Mouse (Mus musculus) embryonic facial prominence, embryonic 10.5 days (tissue): ENCODE results near the gene Rab31. TPM values are rescaled to one million over a fixed set of nuclear protein-coding genes. Genes with fewer than 3 reads are reported as not detected.

Experiments used
- DNase-seq: peaks from one replicate; pipeline ENCODE4 v3.0.0-alpha.2; 2017; ENCODE audit warnings: low spot score
- H3K27ac ChIP-seq: fragments of 300-500 bp; sonication (generic); replicated peaks from 2 replicates; pipeline ENCODE4 v1.5.1; 2016; ENCODE audit warnings: mild to moderate bottlenecking
- H3K27me3 ChIP-seq: fragments of 300-500 bp; sonication (generic); replicated peaks from 2 replicates; pipeline ENCODE4 v1.6.1; 2016; ENCODE audit warnings: low read depth, mild to moderate bottlenecking; ENCODE audit not compliant: poor library complexity, severe bottlenecking
- H3K36me3 ChIP-seq: fragments of 300-500 bp; sonication (generic); replicated peaks from 2 replicates; pipeline ENCODE4 v1.6.1; 2016; ENCODE audit warnings: mild to moderate bottlenecking, moderate library complexity
- H3K4me1 ChIP-seq: fragments of 300-500 bp; sonication (generic); 2 replicates; pipeline ENCODE4 v1.6.1; 2016
- H3K4me3 ChIP-seq: fragments of 300-500 bp; sonication (generic); 2 replicates; pipeline ENCODE4 v1.5.1; 2016; ENCODE audit warnings: mild to moderate bottlenecking, moderate library complexity
- H3K9me3 ChIP-seq: fragments of 300-500 bp; sonication (generic); 2 replicates; pipeline ENCODE4 v1.6.1; 2016; ENCODE audit warnings: mild to moderate bottlenecking
- WGBS: fragments of 180-500 bp; shearing (Covaris S2); methylation state at CpG from one replicate; pipeline ENCODE4 v1.1.7; 2016; 5-methylcytosine and 5-hydroxymethylcytosine counted together
- polyA plus RNA-seq: library from polyadenylated mRNA; unstranded; fragments of >200 nt; fragmentation: Nextera tagmentation; extraction: Ambion mirVana; gene quantifications from 2 replicates; pipeline ENCODE4 v1.2.1, GENCODE M21; 2016

Rab31 gene
- polyA plus RNA-seq, 1 experiment from 2014 or later = 58.7 TPM

- DNase-seq = no peak
- 88% methylated on average over 6 of the region's 6 CpGs for WGBS
Observed at GRCm38 (mm10) chr17:65681516-65681915, 91.0 kb downstream of the Rab31 start.

DNA sequence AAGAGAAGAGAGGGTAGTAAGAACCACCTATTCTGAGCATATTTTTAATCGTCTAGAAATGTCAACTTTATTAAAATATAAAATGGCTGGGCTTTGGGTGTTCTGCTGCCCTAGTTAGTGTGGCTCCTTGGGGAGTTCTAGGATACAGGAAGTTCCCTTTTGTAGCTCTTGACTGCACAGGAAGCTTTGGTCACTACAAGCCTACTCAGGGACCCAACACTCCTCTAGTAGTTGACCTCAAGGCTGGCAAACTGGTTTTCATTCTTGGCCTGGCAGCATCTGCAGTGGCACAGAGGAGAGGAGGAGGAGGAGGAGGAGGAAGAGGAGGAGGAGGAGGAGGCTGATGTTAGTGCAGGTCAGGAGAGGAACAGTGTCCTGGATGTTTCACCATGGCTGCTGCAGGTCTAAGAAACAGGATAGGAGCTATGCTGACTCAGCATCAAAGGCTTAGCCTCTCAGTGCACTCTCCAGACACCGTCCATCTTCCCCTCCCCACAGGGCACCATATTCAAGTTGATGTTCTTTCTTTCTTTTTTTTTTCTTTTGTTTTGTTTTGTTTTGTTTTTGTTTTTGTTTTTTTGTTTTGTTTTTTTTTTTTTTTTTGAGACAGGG lies 91.6 kb downstream of the Rab31 start:
- no peaks in the 10 kb centered on the region for H3K27me3 ChIP-seq
- WGBS = 88% methylated on average over 2 of the region's 2 CpGs

More at GRCm38 (mm10) chr17:65681516-65681915, 91.0 kb downstream of the Rab31 start:
- peaks cover 8% of the 10 kb centered on the region for H3K4me1 ChIP-seq
- H3K27me3 ChIP-seq = no peaks in the 10 kb centered on the region
- H3K36me3 ChIP-seq = no peaks in the 10 kb centered on the region; the same call in 1 of the 2 replicates
- no peak overlapping the region for H3K27ac ChIP-seq
- no peaks in the 10 kb centered on the region for H3K9me3 ChIP-seq
- no peak overlapping the region for H3K4me3 ChIP-seq

DNA sequence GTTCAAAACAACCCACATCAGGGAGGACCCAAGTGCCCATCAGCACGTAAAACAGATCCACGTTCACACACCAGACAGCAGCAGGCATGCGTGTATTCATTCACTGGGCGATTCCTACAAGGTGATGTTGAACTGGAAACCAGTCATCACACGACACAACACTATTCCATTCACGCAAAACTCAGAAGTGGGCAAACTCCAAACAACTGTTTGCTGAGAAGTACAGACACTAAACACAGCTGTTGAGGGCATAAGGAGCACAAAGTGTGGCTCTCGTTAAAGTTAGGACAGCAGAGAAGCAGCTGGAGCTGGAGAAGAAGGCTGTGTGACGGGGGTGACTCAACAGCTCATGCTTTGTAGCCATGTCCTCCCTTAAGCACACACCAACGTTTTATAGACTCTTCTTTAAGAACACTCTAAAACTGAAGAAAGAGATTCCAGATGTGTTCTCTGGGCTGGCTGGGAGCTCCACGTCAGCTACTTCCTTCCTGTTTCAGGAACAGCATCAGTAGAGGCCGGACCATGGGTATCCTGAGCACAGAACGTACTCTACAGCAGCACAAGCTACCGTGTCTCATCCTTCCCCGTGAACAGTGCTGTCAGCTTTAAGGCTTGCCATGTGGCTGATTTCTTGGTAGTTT lies 92.6 kb downstream of the Rab31 start:
- no peak for DNase-seq
- peak overlapping the region; percentile 12; the same call in 1 of the 2 replicates for H3K27ac ChIP-seq
- peaks cover 3% of the 10 kb centered on the region; the same call in 1 of the 2 replicates for H3K36me3 ChIP-seq
- no peaks in the 10 kb centered on the region for H3K27me3 ChIP-seq
- 68% methylated on average over 14 of the region's 14 CpGs for WGBS
- H3K4me3 ChIP-seq = no peak overlapping the region
- no peaks in the 10 kb centered on the region for H3K9me3 ChIP-seq
- H3K4me1 ChIP-seq = peaks cover 15% of the 10 kb centered on the region

More for the DNA sequence above, 91.6 kb downstream of the Rab31 start:
- no peak overlapping the region for H3K27ac ChIP-seq
- no peak overlapping the region for H3K4me3 ChIP-seq
- DNase-seq = no peak
- H3K36me3 ChIP-seq = no peaks in the 10 kb centered on the region; the same call in 1 of the 2 replicates
- H3K4me1 ChIP-seq = peaks cover 14% of the 10 kb centered on the region
- no peaks in the 10 kb centered on the region for H3K9me3 ChIP-seq

DNA sequence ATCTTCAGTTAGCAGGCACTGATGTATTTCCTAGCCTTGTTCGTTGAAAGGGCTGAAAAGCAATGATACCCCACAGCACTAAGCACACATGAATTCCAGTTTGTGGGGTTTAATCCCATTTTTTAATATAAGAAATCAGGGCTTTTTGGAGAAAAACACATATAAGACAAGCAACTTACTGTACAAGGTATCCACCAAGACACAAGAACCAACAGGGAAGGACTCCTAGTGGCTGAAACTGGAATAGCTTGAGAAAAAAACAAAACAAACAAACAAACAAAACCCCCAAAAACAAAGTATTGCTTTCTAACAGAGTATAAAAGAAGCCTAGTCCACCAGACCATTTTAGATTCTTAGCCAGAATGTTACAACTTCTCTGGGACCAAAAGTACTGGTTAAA lies 94.8 kb downstream of the Rab31 start:
- Histone ChIP-seq H3K27me3 (no peaks in the 10 kb centered on the region), H3K4me3 (no peak overlapping the region), H3K4me1 (peaks cover 20% of the 10 kb centered on the region), H3K36me3 (peaks cover 6% of the 10 kb centered on the region; the same call in 1 of the 2 replicates), H3K9me3 (no peaks in the 10 kb centered on the region), H3K27ac (no peak overlapping the region)
- 94% methylated on average over 1 of the region's 1 CpGs for WGBS
- DNase-seq = no peak

DNA sequence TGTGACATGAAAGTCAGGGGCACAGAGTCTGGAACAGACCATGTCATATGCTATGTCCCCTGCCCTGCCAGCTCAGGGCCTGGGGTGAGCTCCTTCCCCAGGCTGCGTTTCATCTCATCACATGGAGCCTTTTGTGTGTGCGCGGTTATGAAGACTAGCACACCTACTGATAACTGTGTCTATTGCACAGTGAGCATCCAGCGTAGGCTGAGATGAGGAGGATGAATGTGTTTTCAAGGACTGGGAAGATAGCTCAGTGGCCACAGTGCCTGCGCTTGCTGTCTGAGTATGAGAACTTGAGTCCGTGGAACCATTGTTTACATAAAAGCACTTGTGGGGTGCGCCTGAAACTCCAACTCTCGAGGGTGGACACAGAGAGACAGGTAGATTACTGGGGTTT lies 96.0 kb downstream of the Rab31 start:
- Histone ChIP-seq H3K4me3 (no peak overlapping the region), H3K27me3 (no peaks in the 10 kb centered on the region), H3K9me3 (no peaks in the 10 kb centered on the region), H3K27ac (no peak overlapping the region), H3K4me1 (peaks cover 20% of the 10 kb centered on the region), H3K36me3 (peaks cover 6% of the 10 kb centered on the region; the same call in 1 of the 2 replicates)
- WGBS = 90% methylated on average over 8 of the region's 8 CpGs
- no peak for DNase-seq

- no peak overlapping the region for H3K27ac ChIP-seq
- no peak overlapping the region for H3K4me3 ChIP-seq
- no peaks in the 10 kb centered on the region for H3K9me3 ChIP-seq
- WGBS = 79% methylated on average over 3 of the region's 3 CpGs
- DNase-seq = no peak
- H3K36me3 ChIP-seq = peaks cover 6% of the 10 kb centered on the region; the same call in 1 of the 2 replicates
- H3K4me1 ChIP-seq = peaks cover 20% of the 10 kb centered on the region
- H3K27me3 ChIP-seq = no peaks in the 10 kb centered on the region
Observed at GRCm38 (mm10) chr17:65675985-65676384, 96.6 kb downstream of the Rab31 start.

DNA sequence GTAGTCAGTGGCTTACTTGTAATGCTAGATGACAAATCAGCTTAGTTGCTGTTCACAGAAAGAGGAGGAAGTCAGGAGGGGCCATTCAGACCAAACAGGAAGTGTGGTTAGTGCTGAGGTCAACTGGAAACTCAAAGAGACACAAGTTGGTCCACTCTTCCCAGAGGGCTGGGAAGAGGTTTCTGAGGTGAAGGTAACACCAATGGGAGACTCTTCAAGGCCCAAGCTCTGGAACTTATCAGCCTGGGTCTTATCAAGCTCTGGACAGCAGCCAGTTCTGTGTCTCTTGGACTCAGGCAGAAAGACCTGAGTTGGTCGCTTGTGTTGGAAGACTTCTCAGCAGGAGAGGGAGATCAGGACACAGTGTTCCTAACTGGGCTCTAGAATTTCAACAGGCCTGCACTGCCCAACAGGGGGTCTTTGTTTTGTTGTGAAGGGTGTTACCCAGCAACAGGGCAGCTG lies 97.8 kb downstream of the Rab31 start:
- Histone ChIP-seq H3K36me3 (peaks cover 6% of the 10 kb centered on the region; the same call in 1 of the 2 replicates), H3K4me1 (peaks cover 15% of the 10 kb centered on the region), H3K27ac (no peak overlapping the region), H3K27me3 (no peaks in the 10 kb centered on the region), H3K4me3 (no peak overlapping the region), H3K9me3 (no peaks in the 10 kb centered on the region)
- DNase-seq = no peak
- 60% methylated on average over 1 of the region's 1 CpGs for WGBS

DNA sequence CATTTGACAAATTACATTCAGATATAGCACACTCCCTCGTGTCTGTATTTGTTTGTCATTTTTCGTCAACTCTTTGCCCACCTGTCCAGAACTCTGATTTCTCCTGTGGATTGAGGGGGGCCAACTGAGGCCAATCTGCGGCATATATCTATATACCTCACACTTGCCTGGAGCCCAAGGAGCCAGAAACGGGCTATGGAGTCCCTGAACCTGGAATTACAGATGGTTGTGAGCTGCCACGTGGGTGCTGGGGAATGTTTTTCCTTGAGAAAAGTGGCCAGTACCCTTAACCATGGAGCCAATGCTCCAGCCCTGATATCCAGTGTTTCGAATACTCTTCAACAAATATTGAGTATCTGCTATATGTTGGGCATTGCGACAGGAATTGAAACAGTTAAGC lies 99.6 kb downstream of the Rab31 start:
- no peak for DNase-seq
- Histone ChIP-seq H3K27ac (no peak overlapping the region), H3K4me3 (no peak overlapping the region), H3K27me3 (no peaks in the 10 kb centered on the region), H3K9me3 (no peaks in the 10 kb centered on the region), H3K4me1 (peaks cover 14% of the 10 kb centered on the region; the same call in 1 of the 2 replicates), H3K36me3 (peaks cover 6% of the 10 kb centered on the region; the same call in 1 of the 2 replicates)
- 92% methylated on average over 7 of the region's 7 CpGs for WGBS

GRCm38 (mm10) chr17:65669061-65669460 lies 103.5 kb downstream of the Rab31 start:
- Histone ChIP-seq H3K4me3 (no peak overlapping the region), H3K27me3 (no peaks in the 10 kb centered on the region), H3K9me3 (no peaks in the 10 kb centered on the region), H3K36me3 (peaks cover 15% of the 10 kb centered on the region; the same call in 1 of the 2 replicates), H3K27ac (no peak overlapping the region), H3K4me1 (peaks cover 5% of the 10 kb centered on the region; the same call in 1 of the 2 replicates)
- no peak for DNase-seq
- WGBS = 87% methylated on average over 4 of the region's 4 CpGs

- no peak for DNase-seq
- no peak overlapping the region for H3K27ac ChIP-seq
- H3K9me3 ChIP-seq = no peaks in the 10 kb centered on the region
- peaks cover 13% of the 10 kb centered on the region; the same call in 1 of the 2 replicates for H3K36me3 ChIP-seq
- no peaks in the 10 kb centered on the region for H3K27me3 ChIP-seq
- no peak overlapping the region for H3K4me3 ChIP-seq
- H3K4me1 ChIP-seq = peaks cover 5% of the 10 kb centered on the region; the same call in 1 of the 2 replicates
- WGBS = 90% methylated on average over 14 of the region's 14 CpGs
Observed at GRCm38 (mm10) chr17:65667792-65668191, 104.8 kb downstream of the Rab31 start.

DNA sequence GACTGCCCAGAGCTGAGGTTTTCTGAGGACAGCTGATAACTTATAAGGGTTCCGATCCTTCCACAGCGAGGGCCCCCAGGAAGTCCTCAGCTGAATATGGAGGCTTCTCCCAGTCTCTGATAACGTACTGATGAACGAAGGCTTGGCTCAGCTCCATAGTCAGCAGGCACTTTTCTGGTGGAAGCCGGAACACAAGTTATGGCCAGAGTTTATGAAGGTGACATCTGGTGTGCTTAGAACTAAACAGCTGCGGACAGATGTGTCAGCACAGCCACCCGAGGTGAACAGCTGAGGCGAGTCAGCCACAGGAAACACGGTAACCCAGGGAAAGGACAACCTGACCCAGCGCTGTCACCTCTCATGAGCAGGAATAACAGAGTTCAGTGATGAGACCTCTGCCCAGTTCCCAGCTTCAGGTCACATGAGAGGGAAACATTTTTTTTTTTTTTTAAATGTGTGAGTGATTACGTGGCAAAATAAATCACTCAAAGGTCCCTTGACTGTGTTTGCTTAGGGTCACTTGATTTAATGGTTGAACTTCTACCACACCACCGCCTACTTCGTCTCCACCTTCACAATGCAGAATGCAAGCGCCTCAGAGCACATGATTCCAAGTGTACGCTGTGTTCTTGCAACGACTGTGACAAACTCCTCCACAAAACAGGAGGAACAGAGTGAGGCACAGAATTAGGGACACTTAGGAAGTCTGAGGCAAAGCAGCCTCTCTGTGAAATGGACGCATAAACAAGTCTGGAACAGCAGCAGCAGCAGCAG lies 106.0 kb downstream of the Rab31 start:
- H3K9me3 ChIP-seq = no peaks in the 10 kb centered on the region
- DNase-seq = no peak
- no peaks in the 10 kb centered on the region for H3K27me3 ChIP-seq
- H3K36me3 ChIP-seq = 0 out of 2 replicates have a peak, but pooled peaks cover 12% of the 10 kb centered on the region
- H3K4me3 ChIP-seq = no peak overlapping the region
- H3K4me1 ChIP-seq = peaks cover 5% of the 10 kb centered on the region; the same call in 1 of the 2 replicates
- 80% methylated on average over 17 of the region's 17 CpGs for WGBS
- H3K27ac ChIP-seq = no peak overlapping the region

DNA sequence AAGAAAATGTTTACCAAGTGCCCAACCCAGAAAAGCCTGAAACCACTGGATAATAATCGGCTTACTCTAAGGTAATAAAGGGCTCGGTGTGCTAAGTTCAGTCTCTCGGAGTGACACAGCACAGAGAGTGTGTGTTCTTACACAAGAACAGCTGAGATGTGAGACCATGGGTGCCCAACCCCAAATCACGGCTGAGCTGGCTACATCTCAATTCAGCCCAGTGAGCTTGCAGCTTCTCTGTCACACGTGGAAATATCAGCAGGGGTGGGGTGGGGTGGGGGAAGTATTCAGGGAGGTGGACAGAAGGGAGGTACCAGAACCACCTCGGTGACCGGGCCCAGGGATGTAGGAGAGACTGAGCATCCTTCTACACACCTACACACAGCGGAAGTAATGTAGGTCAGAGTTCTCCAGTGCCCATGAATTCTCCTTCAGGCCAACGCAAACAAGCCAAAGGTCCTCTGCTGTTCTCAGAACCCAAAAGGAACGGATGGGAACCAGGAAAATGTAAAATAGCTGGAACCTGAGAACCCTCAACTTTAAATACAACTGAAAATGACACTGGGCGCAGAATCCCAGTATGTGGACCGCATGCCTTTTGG lies 106.7 kb downstream of the Rab31 start:
- Histone ChIP-seq H3K4me1 (peaks cover 5% of the 10 kb centered on the region; the same call in 1 of the 2 replicates), H3K9me3 (no peaks in the 10 kb centered on the region), H3K36me3 (0 out of 2 replicates have a peak, but pooled peaks cover 12% of the 10 kb centered on the region), H3K27me3 (no peaks in the 10 kb centered on the region), H3K4me3 (no peak overlapping the region), H3K27ac (no peak overlapping the region)
- WGBS = 89% methylated on average over 12 of the region's 12 CpGs
- no peak for DNase-seq
